Mouse (Mus musculus): ENCODE measurements at regions not wholly inside any gene's neighbourhood (a gene's known extent, or its start where the extent isn't known, plus 50 kb on each side); places are given as distances from the start of the nearest gene placed in this dataset.

DNA sequence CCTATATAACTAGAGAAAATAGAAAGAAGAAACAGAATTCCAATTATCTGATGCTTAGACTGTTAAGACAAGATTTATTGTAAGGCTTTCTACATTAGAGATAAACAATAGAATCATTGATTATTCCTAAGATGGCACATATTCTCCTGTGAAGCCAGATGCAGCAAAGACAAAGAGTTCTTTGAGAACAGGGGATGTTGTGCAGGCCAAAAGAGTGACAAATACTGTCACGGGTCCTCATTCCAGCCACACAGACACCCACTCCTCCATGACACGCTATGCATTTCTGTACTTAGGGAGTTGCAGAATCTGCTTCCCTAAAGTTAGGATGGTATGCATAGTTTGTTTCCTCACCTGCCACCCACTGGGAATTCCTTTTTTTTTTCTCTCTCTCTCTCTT is 245.2 kb downstream of the Sv2b start:
- no peak for DNase-seq

GRCm38 (mm10) chr7:75050231-75050630 is 258.8 kb downstream of the Sv2b start:
- DNase-seq, result no peak

DNA sequence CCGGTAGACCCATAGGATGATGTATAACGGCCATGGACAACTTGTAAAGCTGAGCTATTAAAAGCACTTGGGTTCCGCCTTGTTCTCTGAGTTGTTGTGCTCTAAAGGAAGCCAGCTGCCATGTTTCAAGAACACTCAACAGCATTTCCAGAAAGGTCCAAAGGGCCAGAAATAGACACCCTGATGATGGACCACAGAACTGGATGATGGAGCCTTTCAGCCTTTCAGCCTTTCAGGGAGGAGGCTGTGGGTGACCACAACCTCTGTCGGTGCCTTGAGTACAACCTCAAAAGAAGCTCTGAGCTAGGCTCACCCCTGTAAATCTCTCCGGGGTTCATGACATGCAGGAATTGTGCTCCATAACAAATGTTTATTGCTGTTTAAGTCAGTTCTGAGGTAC is 259.3 kb downstream of the Sv2b start:
- DNase-seq, result no peak

DNA sequence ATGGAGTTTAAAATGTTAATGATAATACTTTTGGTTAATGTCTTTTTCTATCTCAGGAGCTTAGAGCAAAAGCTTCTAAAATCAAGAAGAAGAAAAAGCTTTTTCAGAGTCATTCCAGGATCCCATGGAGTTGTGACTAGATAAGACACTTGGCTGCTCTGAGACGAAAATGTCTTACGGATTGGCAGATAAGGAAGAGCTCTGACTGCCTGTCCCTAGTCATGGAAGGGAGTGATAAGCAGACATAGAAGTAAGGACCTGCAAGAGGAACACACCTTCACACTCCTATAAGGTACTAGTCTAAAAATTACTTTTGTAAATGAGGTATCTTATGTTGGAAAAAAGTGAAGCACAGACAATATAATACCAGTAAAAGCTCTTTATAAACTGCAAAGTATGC is 260.2 kb downstream of the Sv2b start:
- DNase-seq, result no peak

- DNase-seq, result no peak
Observed at GRCm38 (mm10) chr7:75047827-75048226, 261.2 kb downstream of the Sv2b start.

DNA sequence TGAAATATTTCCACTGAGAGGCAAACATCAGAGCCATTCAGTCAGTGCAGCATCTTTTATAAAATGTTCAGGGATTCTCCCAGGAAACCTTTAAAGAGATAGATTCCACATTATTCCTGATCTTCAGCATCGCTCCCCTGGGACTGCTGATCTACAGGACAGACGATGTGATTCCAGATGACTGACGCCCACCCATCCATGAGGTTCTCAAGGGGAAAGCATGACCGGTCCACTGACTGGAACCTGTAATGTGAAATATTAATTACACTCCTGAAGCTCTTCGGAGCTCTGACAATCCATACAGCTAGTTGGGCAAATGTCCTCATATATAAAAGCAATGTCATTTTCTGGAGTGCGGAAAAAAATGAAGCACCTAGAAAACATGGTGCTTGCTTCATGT is 268.2 kb downstream of the Sv2b start:
- no peak for DNase-seq

DNA sequence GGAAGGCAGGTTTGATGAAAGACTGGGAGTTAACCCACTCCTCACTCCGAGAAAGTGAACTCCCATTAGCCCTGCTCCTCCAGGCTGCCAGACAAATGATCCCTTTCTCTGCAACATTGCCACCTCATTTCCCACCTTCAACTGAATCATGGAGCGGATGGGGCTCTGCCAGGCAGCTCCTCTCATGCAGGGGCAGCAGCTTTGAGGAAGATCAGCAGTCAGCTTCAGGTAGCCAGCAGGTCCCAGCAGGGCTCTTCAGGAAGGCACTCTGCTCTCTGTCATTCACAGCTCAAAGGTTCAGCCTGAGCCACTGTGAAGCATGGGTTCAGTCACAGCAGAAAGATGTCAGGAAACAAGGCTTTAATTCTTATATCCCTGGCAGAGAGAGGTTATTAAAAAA is 282.9 kb downstream of the Sv2b start:
- DNase-seq, result no peak

DNA sequence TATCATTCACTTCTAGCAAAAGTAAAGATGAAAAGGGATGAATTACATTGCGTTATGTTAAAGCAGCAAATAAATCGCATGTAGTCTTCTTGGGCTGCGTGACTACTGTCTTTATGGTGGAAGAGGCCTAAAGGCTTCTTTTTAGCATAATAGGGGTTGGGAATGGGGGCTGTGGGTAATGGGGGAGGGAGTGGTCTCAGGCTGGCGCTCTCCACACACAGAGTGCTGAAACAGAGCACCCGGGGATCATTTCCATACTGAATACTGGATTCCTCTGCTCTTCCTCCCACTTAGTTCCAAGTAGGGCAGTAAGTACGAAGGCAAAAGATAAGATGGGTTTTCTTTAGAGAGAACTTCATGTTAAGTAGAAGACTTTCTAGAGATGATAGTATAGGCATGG is 287.1 kb downstream of the Sv2b start:
- no peak for DNase-seq

DNA sequence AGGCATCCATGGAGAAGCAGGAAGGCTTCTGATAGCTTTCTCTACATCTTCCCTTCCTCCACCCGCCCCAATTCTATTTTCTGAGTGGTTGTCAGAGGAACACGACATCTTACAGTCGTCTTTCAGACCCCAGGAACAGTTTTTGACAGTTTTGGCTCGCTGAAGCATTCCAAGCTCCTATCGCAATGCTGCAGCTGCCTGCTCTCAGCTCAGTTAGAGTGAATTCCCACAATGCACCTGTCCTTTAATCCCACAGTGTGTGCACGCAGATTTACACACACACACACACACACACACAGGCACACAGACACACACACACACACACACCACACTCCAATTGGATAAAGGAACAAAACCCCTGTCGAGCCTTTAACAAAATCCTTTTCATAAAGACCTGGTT is 290.4 kb downstream of the Sv2b start:
- DNase-seq, result no peak

DNA sequence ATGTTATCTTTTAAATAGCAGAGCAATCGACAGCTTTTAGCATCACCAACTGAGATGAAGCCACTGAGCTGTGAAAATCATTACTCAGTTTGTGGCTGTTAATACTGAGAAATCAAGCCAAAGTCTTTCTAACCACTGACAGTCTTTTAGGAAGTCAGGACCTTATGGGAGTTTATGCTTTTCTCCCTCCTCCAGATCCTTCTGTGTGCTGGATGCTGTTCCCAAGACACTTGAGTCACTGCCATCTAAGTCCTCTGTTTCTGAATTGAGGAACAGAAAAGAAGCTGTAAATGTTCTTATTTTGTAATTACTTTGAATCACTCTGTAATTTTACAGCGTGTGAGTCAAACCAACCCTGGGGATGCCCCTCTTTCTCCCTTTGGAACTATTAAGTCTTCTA is 300.6 kb downstream of the Sv2b start:
- DNase-seq, result no peak

- no peak for DNase-seq
Observed at GRCm38 (mm10) chr7:74990198-74990597, 318.9 kb downstream of the Sv2b start.

GRCm38 (mm10) chr7:74979479-74979878 is 329.6 kb downstream of the Sv2b start:
- DNase-seq, result no peak

DNA sequence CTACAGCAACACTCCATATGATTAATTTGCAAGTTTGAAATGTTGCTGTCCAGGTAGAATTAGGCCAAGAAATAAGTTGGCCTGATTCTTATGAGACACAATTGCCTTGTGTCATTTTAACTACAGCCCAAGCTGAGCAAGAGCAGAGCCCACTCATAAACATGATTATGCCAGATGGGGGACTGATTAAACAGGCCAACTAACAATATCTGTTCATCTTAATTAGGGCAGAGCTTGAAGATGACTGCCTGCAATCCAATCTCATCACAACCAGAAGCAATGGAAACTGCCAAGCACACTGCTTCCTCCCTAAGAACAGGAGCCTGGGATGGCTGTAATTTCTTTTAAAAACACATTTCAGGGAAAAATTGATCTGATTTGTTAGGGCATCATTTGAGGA is 333.1 kb downstream of the Sv2b start:
- DNase-seq, result no peak

DNA sequence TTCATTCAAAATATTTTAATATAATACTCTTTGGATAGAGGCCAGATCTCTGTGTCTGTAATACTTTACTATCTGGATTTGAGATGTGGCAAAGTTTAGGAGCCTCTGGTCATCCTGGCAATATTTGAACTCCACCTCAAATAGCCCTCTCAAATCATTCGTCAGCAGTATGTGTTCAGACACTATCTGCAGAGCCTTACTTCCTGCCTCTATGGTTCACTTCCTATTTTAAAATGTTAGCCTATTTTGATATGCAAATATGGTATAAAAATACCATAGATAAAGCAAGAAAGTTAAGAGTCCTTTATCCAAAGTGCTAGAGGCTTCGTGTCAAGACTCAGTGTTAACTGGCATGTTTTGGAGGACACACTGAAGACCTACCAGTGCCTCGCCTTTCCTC is 334.6 kb downstream of the Sv2b start:
- no peak for DNase-seq

DNA sequence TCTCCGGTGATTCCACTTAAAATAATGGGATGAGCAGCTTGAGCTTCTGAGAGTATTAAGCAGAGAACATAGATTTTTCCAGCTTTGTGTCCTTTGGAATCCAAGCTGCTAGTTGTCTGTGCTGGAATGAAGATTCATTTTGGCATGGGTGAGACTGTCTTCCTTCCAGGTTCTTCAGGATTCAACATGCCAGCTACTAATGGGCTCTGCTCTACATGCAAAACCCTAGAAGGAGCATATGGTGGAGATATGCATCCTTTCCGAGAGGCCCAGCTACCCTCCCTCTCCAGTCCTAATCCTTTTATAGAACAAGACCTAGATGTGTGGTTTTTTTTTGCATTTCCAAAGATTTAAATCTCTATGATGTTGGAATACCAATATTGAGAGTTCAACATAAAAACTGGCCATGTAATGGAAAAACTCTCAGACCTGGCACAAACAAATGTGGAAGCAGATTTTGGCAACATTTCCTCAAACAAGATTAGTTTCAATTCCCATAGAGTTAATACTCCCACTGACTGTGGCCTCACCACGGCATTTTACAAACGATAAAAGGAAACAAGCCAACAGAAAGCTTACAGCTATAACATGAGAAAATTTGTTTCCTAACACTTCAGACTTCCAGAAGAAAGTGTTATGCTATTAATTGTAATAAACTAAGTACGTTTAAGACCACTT is 364.5 kb downstream of the Sv2b start:
- peak; percentile 5 for DNase-seq

GRCm38 (mm10) chr7:74942917-74943316 is 366.1 kb downstream of the Sv2b start:
- no peak for DNase-seq

DNA sequence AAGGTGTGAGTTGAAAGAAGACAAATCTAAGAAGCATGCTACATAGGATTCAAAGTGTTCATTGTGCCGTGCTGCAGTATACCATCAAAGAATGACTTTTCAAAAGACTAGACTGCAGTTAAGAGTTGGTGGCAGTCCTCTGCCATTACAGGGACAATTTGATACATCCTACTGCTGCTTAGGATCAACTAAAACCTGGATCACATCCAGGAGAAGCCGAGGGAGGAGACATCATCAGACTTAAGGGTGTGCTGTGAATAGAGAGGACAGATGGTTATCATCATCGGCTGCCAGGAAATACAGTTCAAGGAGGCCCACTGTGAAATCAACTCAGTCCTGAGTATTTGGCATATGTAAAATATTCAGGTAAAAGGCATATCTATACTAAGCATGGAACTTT is 366.9 kb downstream of the Sv2b start:
- DNase-seq, result peak; percentile 3

DNA sequence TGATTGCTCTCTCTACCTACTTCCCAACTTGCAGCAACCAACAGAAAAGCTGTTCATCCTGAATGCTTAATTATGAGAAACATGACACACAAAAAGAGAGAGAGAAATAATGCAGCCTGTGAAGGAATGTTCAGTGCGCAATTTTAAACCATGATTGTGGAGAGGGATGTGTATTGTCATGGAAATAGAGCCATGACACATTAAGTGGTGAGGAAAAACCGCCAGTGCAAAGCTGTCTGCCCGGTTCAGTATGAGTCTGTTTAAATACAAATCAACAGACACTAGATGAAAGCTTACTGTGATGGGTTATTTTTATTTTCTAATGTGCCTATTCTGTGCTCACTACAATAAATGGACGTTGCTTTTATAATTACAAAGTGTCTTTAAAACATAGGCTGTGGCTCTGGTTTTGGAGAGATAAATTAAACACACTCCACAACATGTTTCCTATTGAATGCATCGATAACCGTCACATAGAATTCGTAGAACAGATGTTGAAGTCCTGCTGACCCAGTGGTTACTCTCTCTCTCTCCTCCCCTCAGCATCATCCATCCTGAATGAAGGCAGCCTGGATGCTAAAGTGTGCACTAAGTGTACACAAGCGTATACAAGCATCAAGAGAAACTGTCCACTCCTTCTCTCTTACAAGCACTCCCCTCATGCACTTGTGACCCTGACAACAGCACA is 374.7 kb upstream of the Slco3a1 start:
- no peak for DNase-seq

DNA sequence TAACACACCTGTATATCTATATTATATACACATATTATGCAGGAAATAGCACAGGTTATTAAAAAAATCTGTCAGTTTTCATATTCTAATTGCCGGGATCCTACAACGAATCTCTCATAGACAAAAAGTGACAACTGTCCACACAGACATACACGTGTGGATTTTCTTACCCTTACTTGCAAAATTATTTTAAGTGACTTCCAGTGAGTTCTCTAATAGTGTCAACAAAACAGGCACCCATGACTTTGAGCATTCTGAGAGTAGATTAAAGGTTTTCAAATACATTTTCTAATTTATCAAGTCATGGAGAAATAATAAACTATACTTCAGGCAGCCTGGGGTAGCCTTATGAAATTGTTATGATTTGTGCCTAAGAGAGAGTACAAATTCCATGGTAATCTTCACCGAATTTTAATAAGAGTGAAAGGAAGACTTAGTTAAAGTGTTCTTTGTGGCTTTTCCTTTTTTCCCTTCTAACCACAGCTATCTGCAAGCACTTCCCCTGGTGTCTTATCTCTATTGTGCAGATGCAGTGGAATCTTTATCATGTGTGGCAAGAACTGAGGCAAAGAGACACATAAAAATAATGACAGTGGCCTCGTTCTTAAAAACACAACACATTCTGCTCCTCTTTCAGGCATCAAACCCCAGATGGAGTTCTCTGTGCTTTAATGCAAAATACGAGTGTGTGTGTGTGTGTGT is 373.8 kb upstream of the Slco3a1 start:
- DNase-seq, result no peak

DNA sequence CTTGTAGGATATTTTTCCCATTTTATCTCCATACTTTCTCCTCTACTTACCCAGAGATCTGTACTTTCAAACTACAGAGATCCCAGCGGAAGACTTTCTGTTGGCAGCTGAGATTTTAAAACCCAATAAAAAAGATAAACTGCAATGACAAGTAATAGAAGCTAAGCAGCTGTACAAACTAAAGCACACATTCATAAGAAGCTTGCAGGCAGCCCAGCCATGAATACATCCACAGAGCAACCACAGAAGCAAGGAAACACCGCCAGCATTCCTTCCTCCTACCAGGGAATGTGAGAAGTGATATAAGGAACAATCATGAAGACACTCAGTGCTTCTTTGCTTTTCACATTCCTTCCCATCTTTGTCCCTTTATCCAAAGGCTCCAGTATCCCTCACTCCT is 372.1 kb upstream of the Slco3a1 start:
- no peak for DNase-seq

- DNase-seq, result no peak
Observed at GRCm38 (mm10) chr7:74924156-74924555, 369.6 kb upstream of the Slco3a1 start.

GRCm38 (mm10) chr7:74908311-74908962 is 353.9 kb upstream of the Slco3a1 start:
- no peak for DNase-seq

GRCm38 (mm10) chr7:74907391-74907790 is 352.8 kb upstream of the Slco3a1 start:
- DNase-seq, result no peak

DNA sequence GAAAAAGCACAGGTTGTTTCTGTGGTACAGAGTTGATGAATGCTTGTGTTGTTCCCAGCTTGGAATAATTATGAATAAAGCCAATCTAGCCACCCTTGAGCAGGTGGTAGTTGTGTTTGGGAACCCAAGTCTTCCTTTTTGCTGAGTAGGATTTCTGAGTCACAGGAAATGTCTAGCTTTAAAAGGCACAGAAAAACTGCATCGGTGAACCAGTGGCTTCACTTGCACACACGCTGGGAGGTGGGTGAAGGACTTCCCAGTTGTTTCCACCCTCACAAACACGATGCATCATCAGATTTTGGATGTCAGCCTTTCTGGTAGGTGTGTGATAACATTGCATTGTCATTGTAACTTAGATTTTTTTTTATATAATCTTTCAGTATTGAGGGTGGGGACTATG is 322.9 kb upstream of the Slco3a1 start:
- no peak for DNase-seq

Data from cerebellum, adult 11-12 months (tissue).